Mouse (Mus musculus) G1E (cell line): Measurements from ENCODE around the gene Ddit4. TPM values are rescaled to one million over a fixed set of nuclear protein-coding genes. Genes with fewer than 3 reads are reported as not detected.

Source experiments
- ATAC-seq: 2 replicates; pipeline ENCODE4 v1.8.0; 2016; ENCODE audit warnings: mild to moderate bottlenecking; ENCODE audit not compliant: insufficient number of reproducible peaks, poor library complexity, low FRiP score, severe bottlenecking; ENCODE audit errors: extremely low read depth
- DNase-seq: peaks from one replicate; pipeline ENCODE4 v3.0.0; 2012; ENCODE audit warnings: low spot score
- H3K27me3 ChIP-seq: 2 replicates; pipeline ENCODE4 v1.6.1; 2012; ENCODE audit warnings: mild to moderate bottlenecking, low read length, inconsistent platforms; ENCODE audit not compliant: insufficient read depth
- H3K36me3 ChIP-seq: replicated peaks from 2 replicates; pipeline ENCODE3; 2012; ENCODE audit warnings: mild to moderate bottlenecking, inconsistent platforms
- H3K4me1 ChIP-seq: 2 replicates; pipeline ENCODE4 v1.6.1; 2012; ENCODE audit warnings: low read depth, low read length, inconsistent platforms, mixed read lengths; ENCODE audit not compliant: insufficient read depth
- H3K4me3 ChIP-seq: 2 replicates; pipeline ENCODE4 v1.5.1; 2012; ENCODE audit warnings: low read depth, mild to moderate bottlenecking, inconsistent platforms, low read length, moderate library complexity, mixed read lengths
- H3K9me3 ChIP-seq: replicated peaks from 2 replicates; pipeline ENCODE4 v1.6.1; 2012; ENCODE audit warnings: inconsistent platforms
- CTCF ChIP-seq: IDR thresholded peaks from 2 replicates; pipeline ENCODE4 v1.5.1; 2012; ENCODE audit warnings: low read depth, low read length, inconsistent platforms, mixed read lengths
- GATA1 ChIP-seq: IDR thresholded peaks from 2 replicates; pipeline ENCODE4 v1.6.1; 2012; ENCODE audit warnings: borderline replicate concordance, low read length, inconsistent platforms, mixed read lengths
- GATA2 ChIP-seq: IDR thresholded peaks from 2 replicates; pipeline ENCODE4 v1.6.1; 2012; ENCODE audit warnings: low read depth, low read length, inconsistent platforms, borderline replicate concordance
- POLR2AphosphoS5 ChIP-seq: IDR thresholded peaks from 2 replicates; pipeline ENCODE4 v1.6.1; 2012; ENCODE audit warnings: low read depth, low read length, inconsistent platforms; ENCODE audit not compliant: insufficient replicate concordance
- TAL1 ChIP-seq: conservative IDR thresholded peaks from 2 replicates; pipeline ENCODE4 v1.6.1; 2012; ENCODE audit warnings: low read depth, low read length, inconsistent platforms, mixed read lengths
- polyA plus RNA-seq: library from polyadenylated mRNA; stranded (reverse); fragments of >175 nt; gene quantifications from 2 replicates; pipeline ENCODE4 v1.2.3, GENCODE M21; 2012
- total RNA-seq, 2 experiments: library from RNA; stranded (forward) in 1 of 2; stranded (reverse) in 1 of 2; fragments of 200-1000 nt in 1 of 2; fragments of >200 nt in 1 of 2; fragmentation: Nextera tagmentation in 1 of 2; gene quantifications; 2 replicates each; pipeline ENCODE4 v1.2.3; 2014 to 2017

Gene Ddit4
- total and polyA plus RNA-seq, 3 experiments: 9.9 to 28.5 (median 27.7) TPM

DNA sequence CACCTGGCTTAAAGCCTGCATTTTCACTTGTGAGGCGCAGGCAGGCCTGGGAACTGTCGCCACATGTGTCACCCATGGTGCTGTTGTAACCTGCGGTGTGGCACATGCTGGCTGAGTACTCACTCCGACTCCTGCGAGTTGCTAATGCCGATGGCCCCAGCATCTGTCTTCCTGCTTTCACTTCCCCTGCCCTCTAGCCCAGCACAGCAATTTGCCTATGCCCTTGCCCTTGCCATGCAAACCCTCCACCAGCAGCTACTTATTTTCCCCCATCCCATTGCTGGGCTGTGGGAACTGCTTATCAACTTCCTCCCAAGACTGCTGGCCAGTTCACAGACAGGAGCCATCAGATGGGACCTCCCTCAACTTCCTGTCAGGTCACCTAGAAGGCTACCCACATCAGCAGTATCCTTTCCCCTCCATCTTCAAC, 29.2 kb upstream of the Ddit4 start:
- DNase-seq: no peak
- Histone ChIP-seq H3K4me3 (no peak overlapping the region), H3K4me1 (peaks cover 9% of the 10 kb centered on the region)

DNA sequence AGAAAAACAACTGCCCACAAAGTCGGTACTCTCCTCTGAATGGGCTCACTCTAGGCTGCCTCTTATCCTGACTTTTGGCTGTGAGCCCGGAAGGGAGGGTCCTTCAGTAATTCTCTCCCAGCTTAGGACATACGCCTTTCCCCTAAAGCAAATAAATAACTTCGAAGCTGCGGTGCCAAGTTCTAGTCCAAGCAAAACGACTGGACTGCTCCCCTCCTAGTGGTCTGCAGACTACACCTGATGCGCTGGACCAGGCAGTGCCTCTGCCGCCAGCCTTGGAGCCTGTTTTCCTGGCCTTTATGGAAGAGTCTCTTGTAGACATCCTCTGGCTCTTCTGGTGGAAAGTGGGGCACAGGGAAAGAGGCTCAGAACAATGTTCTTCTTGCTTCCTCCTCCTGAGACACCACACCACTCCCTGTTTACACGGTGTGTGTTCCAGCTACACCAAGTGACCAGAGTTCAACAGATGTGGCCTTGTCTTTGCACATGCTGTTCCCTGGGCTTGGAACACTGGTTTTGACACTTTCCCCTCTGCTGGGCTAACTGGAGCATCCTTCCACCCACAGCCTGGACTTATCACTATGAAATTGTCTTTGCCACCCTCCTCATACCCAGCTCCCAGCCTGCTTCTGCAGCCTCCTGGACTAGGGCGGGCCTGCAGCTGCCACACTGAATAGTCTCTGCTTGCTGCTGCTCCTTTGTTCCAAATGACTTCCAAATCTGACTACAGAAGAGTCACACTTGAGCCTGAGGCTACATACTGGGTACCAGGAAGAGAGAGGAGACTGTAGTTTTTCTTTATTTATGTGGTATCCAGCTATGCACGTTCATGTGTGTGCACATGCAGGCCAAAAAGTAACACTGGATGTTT, 27.5 kb upstream of the Ddit4 start:
- Histone ChIP-seq H3K4me1 (peaks cover 22% of the 10 kb centered on the region), H3K27me3 (no peaks in the 10 kb centered on the region), H3K36me3 (peaks cover 16% of the 10 kb centered on the region), H3K4me3 (no peak overlapping the region), H3K9me3 (no peaks in the 10 kb centered on the region)
- no peak for DNase-seq
- TF ChIP-seq GATA2: no peak
- ATAC-seq: no peak

More for the DNA sequence above, 29.2 kb upstream of the Ddit4 start:
- Histone ChIP-seq H3K27me3 (no peaks in the 10 kb centered on the region), H3K9me3 (no peaks in the 10 kb centered on the region), H3K36me3 (peaks cover 28% of the 10 kb centered on the region)
- ATAC-seq: no peak
- no peak for TF ChIP-seq POLR2AphosphoS5
- TF ChIP-seq GATA2: no peak
- TF ChIP-seq GATA1: no peak

DNA sequence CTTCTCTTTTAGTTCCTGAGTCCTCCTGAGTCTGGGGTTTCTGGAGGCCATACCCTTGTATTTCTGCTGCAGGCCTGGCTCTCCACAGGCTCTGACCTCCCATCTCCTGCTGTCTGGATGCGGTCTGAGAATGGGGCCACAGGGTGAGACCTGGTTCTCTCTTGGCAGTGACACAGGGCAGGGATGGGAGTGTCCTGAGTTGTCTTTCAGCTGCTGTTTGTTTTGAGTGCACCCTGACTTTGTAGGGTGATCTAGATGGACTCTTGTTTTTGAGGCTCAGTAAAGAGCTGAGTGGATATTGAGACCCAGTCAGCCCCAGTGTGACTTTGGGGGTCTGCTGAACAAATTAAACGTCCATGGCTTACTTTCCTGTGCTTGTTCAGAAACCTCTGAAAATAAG, 26.8 kb upstream of the Ddit4 start:
- TF ChIP-seq TAL1 (no peak), GATA2 (no peak), POLR2AphosphoS5 (no peak), CTCF (no peak), GATA1 (no peak)
- ATAC-seq: no peak

DNA sequence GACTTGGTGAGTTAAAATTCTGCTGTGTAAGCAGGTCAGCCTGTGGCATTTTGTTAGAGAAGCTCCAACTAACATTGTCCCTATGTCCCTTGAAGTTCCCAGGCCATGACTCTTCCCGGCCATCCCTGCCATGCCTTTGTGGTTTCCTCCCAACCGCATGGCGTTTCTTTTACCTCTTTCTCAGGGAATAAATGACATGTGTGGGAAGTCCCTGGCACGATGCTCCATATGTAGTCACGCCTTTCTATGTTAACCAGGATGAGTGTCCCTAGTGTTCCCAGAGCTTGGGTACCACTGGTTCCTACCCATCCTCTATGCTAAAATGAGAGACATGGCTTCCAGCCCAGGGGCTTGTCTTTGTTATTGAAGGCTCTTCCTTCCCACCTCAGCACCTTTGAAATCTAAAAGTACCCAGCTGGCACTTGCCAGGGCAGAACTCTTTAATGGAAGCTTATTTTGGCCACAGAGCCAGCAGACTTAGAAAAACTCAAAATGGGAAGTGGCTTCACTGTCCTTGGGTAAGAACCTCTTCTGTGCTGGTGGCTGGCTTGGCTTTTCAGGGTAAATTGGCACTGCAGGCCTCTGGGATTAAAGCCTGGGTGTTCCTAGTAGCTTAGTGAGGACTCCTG, 26.2 kb upstream of the Ddit4 start:
- Histone ChIP-seq H3K36me3 (peaks cover 9% of the 10 kb centered on the region), H3K27me3 (no peaks in the 10 kb centered on the region), H3K4me1 (peaks cover 25% of the 10 kb centered on the region), H3K4me3 (no peak overlapping the region), H3K9me3 (no peaks in the 10 kb centered on the region)
- TF ChIP-seq GATA2 (no peak), POLR2AphosphoS5 (no peak), TAL1 (no peak), CTCF (no peak), GATA1 (no peak)
- no peak for DNase-seq
- no peak for ATAC-seq

More for the DNA sequence above, 26.8 kb upstream of the Ddit4 start:
- Histone ChIP-seq H3K9me3 (no peaks in the 10 kb centered on the region), H3K27me3 (no peaks in the 10 kb centered on the region), H3K36me3 (peaks cover 10% of the 10 kb centered on the region), H3K4me3 (no peak overlapping the region), H3K4me1 (peaks cover 25% of the 10 kb centered on the region)
- DNase-seq: no peak

DNA sequence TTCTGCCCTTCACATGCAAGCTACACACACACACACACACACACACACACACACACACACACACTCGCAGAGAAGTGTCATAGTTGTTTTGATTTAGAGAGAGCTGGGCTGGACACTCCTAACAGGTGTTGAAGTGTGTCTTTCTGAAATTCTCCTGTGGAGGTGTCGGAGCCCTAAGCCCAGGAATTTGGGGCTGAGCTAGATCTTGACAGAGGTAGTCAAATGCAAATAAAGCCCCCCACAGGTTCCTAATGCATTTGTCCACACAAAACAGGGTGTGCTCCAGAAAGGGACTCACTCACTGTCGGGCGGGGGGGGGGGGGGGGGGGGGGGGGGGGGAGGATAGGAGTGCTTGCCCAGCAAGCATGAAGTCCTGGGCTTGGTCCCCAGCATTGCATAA, 25.5 kb upstream of the Ddit4 start:
- ATAC-seq: no peak
- no peak for DNase-seq
- Histone ChIP-seq H3K4me1 (peaks cover 28% of the 10 kb centered on the region), H3K4me3 (no peak overlapping the region), H3K9me3 (no peaks in the 10 kb centered on the region), H3K36me3 (peaks cover 5% of the 10 kb centered on the region), H3K27me3 (no peaks in the 10 kb centered on the region)
- TF ChIP-seq POLR2AphosphoS5 (no peak), GATA2 (no peak), CTCF (no peak), GATA1 (no peak)

DNA sequence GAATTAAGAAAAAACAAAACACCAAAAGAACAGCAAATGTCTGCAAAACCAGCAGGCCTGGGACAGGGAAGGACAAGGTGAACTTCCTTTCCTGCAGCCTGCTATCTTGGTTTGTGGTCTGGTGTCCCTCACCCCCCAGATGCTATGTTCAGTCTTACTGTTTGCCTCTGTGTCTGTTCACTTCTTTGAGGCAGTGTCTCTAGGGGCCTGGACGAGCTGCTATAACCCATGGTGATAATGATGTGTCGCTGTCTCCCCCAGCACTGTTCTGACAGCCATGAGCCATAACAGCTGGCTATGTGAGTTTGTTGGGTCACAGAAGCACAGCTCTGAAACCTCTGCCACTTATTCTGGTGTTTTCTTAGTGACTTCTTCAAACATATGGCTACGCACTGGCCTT, 23.2 kb upstream of the Ddit4 start:
- ATAC-seq: no peak
- no peak for TF ChIP-seq CTCF
- no peak for TF ChIP-seq POLR2AphosphoS5
- TF ChIP-seq GATA2: no peak
- no peak for TF ChIP-seq TAL1
- TF ChIP-seq GATA1: no peak
- Histone ChIP-seq H3K27me3 (no peaks in the 10 kb centered on the region), H3K4me1 (peaks cover 38% of the 10 kb centered on the region), H3K4me3 (no peak overlapping the region), H3K9me3 (no peaks in the 10 kb centered on the region), H3K36me3 (no peaks in the 10 kb centered on the region)
- no peak for DNase-seq
